13 mouse cellular contexts compared by ENCODE assay signal in the genomic region with DNA sequence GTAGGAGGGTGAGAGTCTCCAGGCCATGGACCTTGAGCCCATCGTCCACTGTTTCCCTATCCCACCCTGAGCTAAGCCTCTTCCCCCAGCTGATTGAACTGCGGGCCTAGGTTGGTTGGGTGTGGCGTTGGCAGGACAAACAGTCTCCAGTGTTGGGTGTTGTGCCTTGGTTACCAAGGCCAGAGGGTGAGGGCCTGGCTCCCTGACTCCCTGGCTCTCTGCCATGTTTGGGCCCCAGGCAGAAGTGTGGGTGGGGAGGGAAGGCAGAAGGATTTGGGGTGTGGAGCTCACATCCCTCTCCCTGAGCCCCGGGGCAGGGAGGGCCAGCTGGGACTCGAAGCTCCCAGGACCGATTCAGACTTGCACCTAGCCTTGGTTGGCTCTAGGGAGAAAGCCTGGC. TPM values are rescaled to one million over a fixed set of nuclear protein-coding genes. Genes with fewer than 3 reads are reported as not detected.
A peak's percentile ranks its signal among the peaks of the same experiment; 100 is the strongest.
DNase-seq lines count a peak whose midpoint lies in the region; ATAC-seq and TF ChIP-seq lines count a peak whose summit lies in the region.
"Had no signal": no experiment of that assay in that cellular context is flagged by ENCODE, and none has a peak within 500 bp of the region (broad histone marks: within the 10 kb centered on the region; RNA-seq: fewer than 3 reads in every experiment).

No protein-coding gene starts in this region.

- no peaks in the 10 kb centered on the region for H3K27me3 ChIP-seq in myocyte (ENCODE audit: control insufficient read depth, insufficient read depth, insufficient read length)
- H3K27me3 ChIP-seq: neural tube, embryonic 12.5 days had no signal

- H3K4me2 ChIP-seq in myocyte (ENCODE audit: low read depth), result peak overlapping the region; percentile 30
- H3K4me2 ChIP-seq: neural tube, embryonic 12.5 days had no signal

- no peaks in the 10 kb centered on the region for H3K36me3 ChIP-seq in myocyte (ENCODE audit: control insufficient read depth, insufficient read depth)
- H3K36me3 ChIP-seq: neural tube, embryonic 12.5 days had no signal

- H3K79me2 ChIP-seq in myocyte (ENCODE audit: control insufficient read depth, insufficient read depth), result no peaks in the 10 kb centered on the region

- no peak overlapping the region for H3K4me3 ChIP-seq in myocyte
- H3K4me3 ChIP-seq: neural tube, embryonic 12.5 days had no signal

- no peak for ATAC-seq in frontal cortex, adult (ENCODE audit: low TSS enrichment)
- ATAC-seq: liver, postnatal 0 days had no signal

- TF ChIP-seq POLR2A in myocyte (IDR thresholded peaks at IDR 0.05; ENCODE audit: insufficient read length, low read depth), result peak; percentile 36

- peak; percentile 56 for DNase-seq in adrenal gland, postnatal 10 days
- no peak for DNase-seq in adrenal gland, adult 18-20 months (ENCODE audit: low spot score in 2 of 2)
- DNase-seq in ovary, adult 18-20 months (ENCODE audit: low spot score), result peak; percentile 73
- DNase-seq in ovary, postnatal 10 days (ENCODE audit: low spot score), result no peak
- peak; percentile 70 to 71 for DNase-seq in urinary bladder, postnatal 4 days (ENCODE audit: low spot score in 2 of 2)
- no peak for DNase-seq in left cerebral cortex, adult 11 months (ENCODE audit: low spot score)
- DNase-seq: cerebellum, adult 11-12 months; liver, postnatal 0 days had no signal

- H3ac ChIP-seq in myocyte (ENCODE audit: control insufficient read depth, insufficient read length), result no peak overlapping the region

TF ChIP-seq in myocyte, 11 proteins besides CTCF, POLR2A, EP300 and RAD21:
- TF ChIP-seq USF1 (IDR thresholded peaks at IDR 0.05; ENCODE audit: low read depth) (no peak), TCF12 (IDR thresholded peaks at IDR 0.05; ENCODE audit: insufficient read depth, poor library complexity, severe bottlenecking) (no peak), CEBPB (IDR thresholded peaks at IDR 0.05; ENCODE audit: insufficient read depth, poor library complexity, severe bottlenecking) (no peak), TCF3 (IDR thresholded peaks at IDR 0.05; ENCODE audit: insufficient read length, low read depth) (no peak), MAX (IDR thresholded peaks at IDR 0.05; ENCODE audit: low read depth) (no peak), E2F4 (IDR thresholded peaks at IDR 0.05; ENCODE audit: insufficient read depth) (no peak), POLR2AphosphoS2 (IDR thresholded peaks at IDR 0.05; ENCODE audit: insufficient read length, low read depth) (no peak), REST (IDR thresholded peaks at IDR 0.05; ENCODE audit: insufficient read depth, insufficient read length) (no peak), SRF (IDR thresholded peaks at IDR 0.05; ENCODE audit: control insufficient read depth, insufficient read length, low read depth) (no peak), MYOG (IDR thresholded peaks at IDR 0.05; ENCODE audit: control insufficient read depth in 1 of 3, insufficient read depth in 1 of 3, insufficient read length in 2 of 3, low read depth in 2 of 3) (no peak), MYOD1 (IDR thresholded peaks at IDR 0.05; ENCODE audit: control insufficient read depth in 1 of 3, insufficient read length in 2 of 3, low read depth in 2 of 3) (no peak)

RNA-seq across cellular contexts. Expression of gene Krt42, which starts 19.3 kb away (rescaled TPM):
- not detected for total RNA-seq in adrenal gland, postnatal 10 days (2021)
- total RNA-seq in adrenal gland, adult 18-20 months (2021), result not detected
- polyA plus RNA-seq in myocyte (2012; fragmentation: generic; extraction: Trizol), result not detected
- total RNA-seq: layer of hippocampus, adult 8-10 months had no signal
- polyA plus RNA-seq: heart, embryonic 16.5 days; liver, postnatal 0 days; neural tube, embryonic 12.5 days had no signal

RNA-seq across cellular contexts. Expression of gene Krt17, which starts 28.1 kb away (rescaled TPM):
- not detected for total RNA-seq in adrenal gland, postnatal 10 days (2021)
- not detected for total RNA-seq in adrenal gland, adult 18-20 months (2021)
- not detected for polyA plus RNA-seq in myocyte (2012; fragmentation: generic; extraction: Trizol)
- total RNA-seq: layer of hippocampus, adult 8-10 months had no signal

RNA-seq across cellular contexts. Expression of gene Eif1, which starts 30.7 kb away (rescaled TPM):
- total RNA-seq in adrenal gland, postnatal 10 days (2021), result 1,000 to 10,000 TPM in 1 of 2 experiments, 100 to 1,000 TPM in 1; 930 to 1,143 TPM
- total RNA-seq in adrenal gland, adult 18-20 months (2021), result 1,000 to 10,000 TPM; 1,436 to 1,462 TPM
- 1,731 TPM for polyA plus RNA-seq in myocyte (2012; fragmentation: generic; extraction: Trizol)

RNA-seq across cellular contexts. Expression of gene Krt16, which starts 40.2 kb away (rescaled TPM):
- total RNA-seq in adrenal gland, postnatal 10 days (2021), result not detected
- not detected for total RNA-seq in adrenal gland, adult 18-20 months (2021)
- 0.10 TPM for polyA plus RNA-seq in myocyte (2012; fragmentation: generic; extraction: Trizol)
- total RNA-seq: layer of hippocampus, adult 8-10 months had no signal
- polyA plus RNA-seq: liver, postnatal 0 days; neural tube, embryonic 12.5 days had no signal

RNA-seq across cellular contexts. Expression of gene Gast, which starts 45.3 kb away (rescaled TPM):
- total RNA-seq in adrenal gland, postnatal 10 days (2021), result not detected
- total RNA-seq in adrenal gland, adult 18-20 months (2021), result not detected
- not detected for polyA plus RNA-seq in myocyte (2012; fragmentation: generic; extraction: Trizol)
- total RNA-seq: layer of hippocampus, adult 8-10 months had no signal
- polyA plus RNA-seq: heart, embryonic 16.5 days; liver, postnatal 0 days; neural tube, embryonic 12.5 days had no signal

Comparison
In these comparisons a context has a peak if more than half of its experiments do, and no peak if none do; other contexts are left out.
1. DNase-seq: peak in adrenal gland, postnatal 10 days (single experiment), ovary, adult 18-20 months (single experiment) and urinary bladder, postnatal 4 days (2 of 2); none in adrenal gland, adult 18-20 months (0 of 2), ovary, postnatal 10 days (single experiment) and left cerebral cortex, adult 11 months (single experiment).